ENCODE assay signal across 22 mouse cellular contexts in the genomic region with DNA sequence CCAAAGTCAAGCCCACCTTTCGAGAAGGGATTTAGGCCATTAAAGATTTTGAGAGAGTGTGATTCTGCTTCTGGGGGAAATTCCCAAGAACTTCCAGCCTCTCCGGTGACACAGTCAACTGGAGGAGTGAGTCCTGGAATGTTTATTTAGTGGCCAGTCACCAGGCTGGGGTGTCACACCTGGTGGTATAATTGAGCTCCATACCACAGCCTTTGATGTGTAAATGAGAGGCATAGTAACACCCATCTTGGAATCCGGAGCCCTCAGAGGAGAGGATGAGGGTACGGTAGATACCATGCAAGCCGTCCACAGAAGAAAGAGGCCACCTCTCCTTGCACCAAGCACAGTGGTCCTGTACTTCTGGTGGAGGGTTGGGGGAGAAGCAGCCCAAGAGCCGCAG. TPM values are rescaled to one million over a fixed set of nuclear protein-coding genes. Genes with fewer than 3 reads are reported as not detected.
DNase-seq lines count a peak whose midpoint lies in the region; ATAC-seq lines count a peak whose summit lies in the region.
"Had no signal": no experiment of that assay in that cellular context is flagged by ENCODE, and none has a peak within 500 bp of the region (broad histone marks: within the 10 kb centered on the region; RNA-seq: fewer than 3 reads in every experiment).

No protein-coding gene starts in this region.

- no peaks in the 10 kb centered on the region for H3K9me3 ChIP-seq in lung, embryonic 16.5 days (ENCODE audit: control insufficient read depth, low read length)
- H3K9me3 ChIP-seq in midbrain, embryonic 10.5 days (replicated peaks): no peaks in the 10 kb centered on the region
- H3K9me3 ChIP-seq: forebrain, embryonic 10.5 days; forebrain, embryonic 13.5 days; G1E; hindbrain, embryonic 12.5 days; hindbrain, embryonic 15.5 days had no signal

- no peak for DNase-seq in lung, postnatal 36 days
- DNase-seq in ES-CJ7 (ENCODE audit: low read depth, low spot score): peak; percentile 71
- DNase-seq in ZHBTc4 (ENCODE audit: low read depth, low spot score): peak; percentile 76
- DNase-seq in spleen, adult 18-20 months: no peak
- DNase-seq in midbrain, embryonic 10.5 days (ENCODE audit: low spot score): no peak
- DNase-seq: adrenal gland, postnatal 10 days; adrenal gland, postnatal 36 days; cerebellum, adult 18-20 months; cerebellum, adult 9-10 months; cerebellum, postnatal 14 days; gastrocnemius, adult 2 months; gastrocnemius, postnatal 14 days; heart, adult 2 months had no signal

- ATAC-seq in lung, embryonic 16.5 days (ENCODE audit: low read depth): 0 out of 2 replicates have a peak, but pooled peaks have one; percentile 10
- ATAC-seq: CD4-positive, CD25-positive, alpha-beta regulatory T cell, adult 4 months; forebrain, embryonic 13.5 days; forebrain, embryonic 16.5 days had no signal

- no peaks in the 10 kb centered on the region for H3K27me3 ChIP-seq in lung, embryonic 16.5 days (ENCODE audit: control insufficient read depth, insufficient read depth, low read depth, low read length)
- no peaks in the 10 kb centered on the region for H3K27me3 ChIP-seq in midbrain, embryonic 10.5 days (ENCODE audit: low read depth, poor library complexity, severe bottlenecking)
- H3K27me3 ChIP-seq: forebrain, embryonic 13.5 days; hindbrain, embryonic 12.5 days; hindbrain, embryonic 15.5 days had no signal

- no peak overlapping the region for H3K4me3 ChIP-seq in lung, embryonic 16.5 days (ENCODE audit: low read length)
- no peak overlapping the region for H3K4me3 ChIP-seq in midbrain, embryonic 10.5 days
- H3K4me3 ChIP-seq: forebrain, embryonic 10.5 days; forebrain, embryonic 13.5 days; gastrocnemius, adult 2 months; heart, adult 2 months; hindbrain, embryonic 12.5 days; hindbrain, embryonic 15.5 days had no signal

- no peak overlapping the region for H3K4me2 ChIP-seq in lung, embryonic 16.5 days (ENCODE audit: low read depth, low read length)
- H3K4me2 ChIP-seq: forebrain, embryonic 13.5 days; heart, embryonic 11.5 days; hindbrain, embryonic 12.5 days; hindbrain, embryonic 15.5 days had no signal

- H3K27ac ChIP-seq in lung, embryonic 16.5 days (ENCODE audit: low read length): no peak overlapping the region
- no peak overlapping the region for H3K27ac ChIP-seq in midbrain, embryonic 10.5 days (replicated peaks)
- H3K27ac ChIP-seq: forebrain, embryonic 10.5 days; forebrain, embryonic 13.5 days; gastrocnemius, adult 2 months; heart, adult 2 months; hindbrain, embryonic 12.5 days; hindbrain, embryonic 15.5 days had no signal

- H3K36me3 ChIP-seq in lung, embryonic 16.5 days (ENCODE audit: control insufficient read depth, insufficient read depth, low read length): no peaks in the 10 kb centered on the region
- H3K36me3 ChIP-seq in midbrain, embryonic 10.5 days: no peaks in the 10 kb centered on the region
- H3K36me3 ChIP-seq: forebrain, embryonic 10.5 days; hindbrain, embryonic 12.5 days; hindbrain, embryonic 15.5 days had no signal

- WGBS in lung, embryonic 16.5 days: 41% methylated on average over 6 of the region's 6 CpGs
- WGBS in midbrain, embryonic 10.5 days: 77% methylated on average over 6 of the region's 6 CpGs

- H3K9ac ChIP-seq in lung, embryonic 16.5 days (ENCODE audit: low read length): no peak overlapping the region
- H3K9ac ChIP-seq: forebrain, embryonic 13.5 days; hindbrain, embryonic 12.5 days; hindbrain, embryonic 15.5 days had no signal

- no peaks in the 10 kb centered on the region for H3K4me1 ChIP-seq in lung, embryonic 16.5 days (replicated peaks; ENCODE audit: control insufficient read depth, insufficient read depth, low read length)
- no peaks in the 10 kb centered on the region for H3K4me1 ChIP-seq in midbrain, embryonic 10.5 days
- H3K4me1 ChIP-seq: forebrain, embryonic 10.5 days; forebrain, embryonic 13.5 days; hindbrain, embryonic 12.5 days; hindbrain, embryonic 15.5 days had no signal

RNA-seq across cellular contexts. Expression of gene Tgm1, which starts 11.0 kb away (rescaled TPM):
- polyA plus RNA-seq in lung, embryonic 16.5 days (2015; fragmentation: Nextera tagmentation; extraction: Ambion mirVana): 3.2 and 6.0 TPM in 2 replicates
- 0.27 and 0.42 TPM in 2 replicates for polyA plus RNA-seq in midbrain, embryonic 10.5 days (2016; fragmentation: Nextera tagmentation; extraction: Ambion mirVana)
- polyA plus RNA-seq: CD4-positive, CD25-positive, alpha-beta regulatory T cell, adult 4 months had no signal

RNA-seq across cellular contexts. Expression of gene Rabggta, which starts 19.3 kb away (rescaled TPM):
- 34.2 and 35.0 TPM in 2 replicates for polyA plus RNA-seq in lung, embryonic 16.5 days (2015; fragmentation: Nextera tagmentation; extraction: Ambion mirVana)
- polyA plus RNA-seq in midbrain, embryonic 10.5 days (2016; fragmentation: Nextera tagmentation; extraction: Ambion mirVana): 30.1 and 34.4 TPM in 2 replicates

RNA-seq across cellular contexts. Expression of gene Tinf2, which starts 21.1 kb away (rescaled TPM):
- 45.5 and 46.2 TPM in 2 replicates for polyA plus RNA-seq in lung, embryonic 16.5 days (2015; fragmentation: Nextera tagmentation; extraction: Ambion mirVana)
- polyA plus RNA-seq in midbrain, embryonic 10.5 days (2016; fragmentation: Nextera tagmentation; extraction: Ambion mirVana): 70.5 and 74.5 TPM in 2 replicates

RNA-seq across cellular contexts. Expression of gene Nedd8, which starts 30.8 kb away (rescaled TPM):
- polyA plus RNA-seq in lung, embryonic 16.5 days (2015; fragmentation: Nextera tagmentation; extraction: Ambion mirVana): 499 and 508 TPM in 2 replicates
- 610 and 632 TPM in 2 replicates for polyA plus RNA-seq in midbrain, embryonic 10.5 days (2016; fragmentation: Nextera tagmentation; extraction: Ambion mirVana)

RNA-seq across cellular contexts. Expression of gene Gmpr2, which starts 31.0 kb away (rescaled TPM):
- polyA plus RNA-seq in lung, embryonic 16.5 days (2015; fragmentation: Nextera tagmentation; extraction: Ambion mirVana): 62.2 and 67.1 TPM in 2 replicates
- polyA plus RNA-seq in midbrain, embryonic 10.5 days (2016; fragmentation: Nextera tagmentation; extraction: Ambion mirVana): 63.5 and 65.0 TPM in 2 replicates

Comparison
In these comparisons a context has a peak if more than half of its experiments do, and no peak if none do; other contexts are left out.
1. DNase-seq: peak in ES-CJ7 (single experiment) and ZHBTc4 (single experiment); none in lung, postnatal 36 days (single experiment), spleen, adult 18-20 months (0 of 2) and midbrain, embryonic 10.5 days (single experiment).